Mouse (Mus musculus) forebrain, embryonic 11.5 days (tissue): ENCODE data around the gene Prkag2. TPM values are rescaled to one million over a fixed set of nuclear protein-coding genes. Genes with fewer than 3 reads are reported as not detected.
A peak's percentile ranks its signal among the peaks of the same experiment; 100 is the strongest.

ENCODE experiments used
- ATAC-seq: fragments of 200-750 bp; cut with Nextera tagmentation; replicated peaks from 2 replicates; pipeline ENCODE4 v1.8.0; 2017; ENCODE audit warnings: moderate TSS enrichment; ENCODE audit not compliant: low FRiP score
- DNase-seq: peaks from one replicate; pipeline ENCODE4 v3.0.0-alpha.2; 2017; ENCODE audit warnings: low spot score
- H3K27ac ChIP-seq: fragments of 300-500 bp; sonication (generic); 2 replicates; pipeline ENCODE4 v1.5.1; 2014; ENCODE audit warnings: low read depth, low read length
- H3K27me3 ChIP-seq: fragments of 300-500 bp; sonication (generic); 2 replicates; pipeline ENCODE4 v1.6.1; 2014; ENCODE audit warnings: mild to moderate bottlenecking, low read length, mixed read lengths; ENCODE audit not compliant: control insufficient read depth, insufficient read depth
- H3K36me3 ChIP-seq: fragments of 300-500 bp; sonication (generic); 2 replicates; pipeline ENCODE4 v1.6.1; 2014; ENCODE audit warnings: mild to moderate bottlenecking, low read length, moderate library complexity, mixed read lengths; ENCODE audit not compliant: control insufficient read depth, insufficient read depth
- H3K4me1 ChIP-seq: fragments of 300-500 bp; sonication (generic); replicated peaks from 2 replicates; pipeline ENCODE4 v1.6.1; 2014; ENCODE audit warnings: low read length, mixed read lengths; ENCODE audit not compliant: control insufficient read depth, insufficient read depth
- H3K4me2 ChIP-seq: fragments of 300-500 bp; sonication (generic); 2 replicates; pipeline ENCODE4 v1.6.1; 2014; ENCODE audit warnings: low read depth, mild to moderate bottlenecking, low read length, moderate library complexity, mixed read lengths; ENCODE audit not compliant: severe bottlenecking
- H3K4me3 ChIP-seq: fragments of 300-500 bp; sonication (generic); 2 replicates; pipeline ENCODE4 v1.5.1; 2014; ENCODE audit warnings: low read depth, low read length
- H3K9ac ChIP-seq: fragments of 300-500 bp; sonication (generic); 2 replicates; pipeline ENCODE4 v1.6.1; 2014; ENCODE audit warnings: low read length
- H3K9me3 ChIP-seq: fragments of 300-500 bp; sonication (generic); 2 replicates; pipeline ENCODE4 v1.6.1; 2016; ENCODE audit warnings: low read length, mixed read lengths; ENCODE audit not compliant: control insufficient read depth
- WGBS: fragments of 180-500 bp; shearing (Covaris S2); extraction: QIAGEN DNeasy Blood & Tissue Kit; methylation state at CpG from one replicate; pipeline ENCODE4 v1.1.7; 2014; 5-methylcytosine and 5-hydroxymethylcytosine counted together
- polyA plus RNA-seq: library from polyadenylated mRNA; unstranded; fragments of >200 nt; fragmentation: Nextera tagmentation; extraction: Ambion mirVana; gene quantifications from 2 replicates; pipeline ENCODE4 v1.2.1, GENCODE M21; 2014

Gene Prkag2
- polyA plus RNA-seq, 1 experiment from 2014 or later, result 54.4 TPM

DNA sequence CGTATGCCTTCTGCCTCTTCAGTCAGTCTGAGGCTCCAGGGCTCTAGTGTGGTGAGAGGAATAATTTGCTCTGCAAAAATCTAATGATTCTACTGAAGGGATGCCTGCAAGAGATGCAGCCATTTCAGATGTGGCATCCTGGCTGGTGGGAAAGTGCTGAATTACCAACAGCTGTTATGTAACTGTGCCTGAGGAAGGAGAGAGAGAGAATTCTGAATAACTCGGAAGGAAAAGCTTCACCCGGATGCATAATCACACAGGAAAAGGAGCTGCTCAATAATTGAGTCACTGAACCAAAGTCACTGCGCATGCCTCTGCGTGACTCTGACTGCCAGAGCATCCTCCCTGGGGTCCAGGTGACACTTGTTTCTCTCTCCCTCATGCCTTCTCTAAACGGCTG is 186.8 kb downstream of the Prkag2 start:
- Histone ChIP-seq H3K9me3 (no peaks in the 10 kb centered on the region), H3K27me3 (no peaks in the 10 kb centered on the region), H3K27ac (no peak overlapping the region), H3K4me2 (no peak overlapping the region), H3K4me3 (no peak overlapping the region), H3K4me1 (no peaks in the 10 kb centered on the region), H3K9ac (no peak overlapping the region), H3K36me3 (no peaks in the 10 kb centered on the region)
- DNase-seq (no peak), ATAC-seq (no peak)
- 88% methylated on average over 6 of the region's 6 CpGs for WGBS

DNA sequence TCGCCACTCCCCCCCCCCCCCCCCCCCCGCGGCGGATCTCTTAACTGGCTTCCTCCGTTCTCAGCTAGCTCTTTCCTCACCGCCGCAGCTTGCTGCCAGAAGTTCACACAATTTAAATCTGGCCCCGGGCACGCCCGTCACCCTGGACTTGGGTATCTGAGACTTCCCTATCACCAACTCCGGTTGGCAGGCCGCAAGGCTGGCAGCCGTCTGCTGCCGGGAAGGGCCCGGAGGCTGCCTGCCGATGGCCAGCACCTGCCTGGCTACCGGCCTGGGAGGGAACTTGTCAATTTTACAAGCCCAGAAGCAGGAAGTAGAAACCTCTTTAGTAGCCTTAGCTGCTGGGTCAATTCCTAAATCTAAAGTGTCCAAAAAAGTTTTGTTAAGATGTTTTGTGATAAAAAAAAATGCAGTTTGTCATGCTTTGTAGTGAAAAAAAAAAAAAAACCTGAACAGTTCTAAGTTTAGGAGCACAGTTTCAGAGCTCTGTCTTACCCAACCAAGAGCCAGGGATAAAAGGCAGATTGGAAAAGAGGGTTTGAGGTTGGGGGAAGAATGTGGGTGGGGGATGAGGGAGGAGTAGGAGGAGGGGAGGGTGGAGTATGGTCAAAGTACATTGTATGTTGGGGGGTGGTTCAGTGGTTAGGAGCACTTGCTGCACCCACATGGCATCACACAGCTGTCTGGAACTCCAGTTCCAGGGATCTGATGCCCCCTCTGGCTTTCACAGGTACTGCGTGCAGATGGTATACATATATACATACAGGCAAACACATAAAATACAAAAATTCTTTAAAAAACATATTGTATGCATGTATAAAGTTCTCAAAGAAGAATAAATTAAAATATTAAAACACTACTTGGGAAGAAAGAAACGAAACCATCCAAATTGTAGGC is 191.4 kb downstream of the Prkag2 start:
- Histone ChIP-seq H3K27me3 (no peaks in the 10 kb centered on the region), H3K9ac (peak overlapping the region; percentile 85), H3K4me2 (peak overlapping the region; percentile 74), H3K4me3 (peak overlapping the region; percentile 83), H3K4me1 (peaks cover 5% of the 10 kb centered on the region; the same call in 1 of the 2 replicates), H3K9me3 (no peaks in the 10 kb centered on the region), H3K27ac (peak overlapping the region; percentile 84), H3K36me3 (no peaks in the 10 kb centered on the region)
- DNase-seq (peak; percentile 80), ATAC-seq (peak; percentile 59; the same call in 1 of the 2 replicates)
- 10% methylated on average over 17 of the region's 19 CpGs for WGBS

DNA sequence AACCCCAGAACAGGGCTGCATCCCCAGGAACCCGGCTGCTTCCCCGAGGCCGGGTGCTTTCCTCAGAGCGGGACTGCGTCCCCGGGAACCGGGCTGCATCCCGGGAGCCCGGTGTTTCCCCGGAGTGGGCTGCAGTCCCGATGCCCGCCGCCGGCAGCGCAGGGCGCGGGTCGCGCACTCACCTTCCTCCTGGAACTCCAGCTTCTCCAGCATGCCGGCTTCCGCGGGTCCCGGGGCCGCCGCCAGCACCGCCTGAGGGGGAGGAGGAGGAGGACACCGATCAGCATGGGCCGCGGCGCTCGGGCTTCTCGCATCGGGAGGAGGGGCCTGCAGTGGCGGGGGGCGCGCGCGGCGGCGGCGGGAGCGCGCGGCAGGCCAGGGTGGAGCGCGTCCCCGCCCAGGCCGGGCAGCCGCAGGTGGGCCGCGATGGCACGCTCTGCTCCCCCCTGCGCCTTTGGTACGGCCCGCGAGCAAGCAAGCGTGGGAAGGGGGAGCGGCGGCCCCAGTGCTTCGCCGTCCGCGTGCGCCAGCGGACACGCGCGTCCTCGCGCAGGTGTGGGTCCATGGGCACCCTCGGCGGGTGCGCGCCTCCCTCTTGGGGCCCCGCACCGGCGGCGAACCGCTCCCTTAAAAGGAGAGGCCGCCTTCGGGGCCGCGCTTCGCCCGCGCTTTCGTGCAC is 192.2 kb downstream of the Prkag2 start:
- Histone ChIP-seq H3K9ac (peak overlapping the region; percentile 85), H3K9me3 (no peaks in the 10 kb centered on the region), H3K4me3 (peak overlapping the region; percentile 83), H3K4me2 (peak overlapping the region; percentile 74), H3K4me1 (peaks cover 5% of the 10 kb centered on the region; the same call in 1 of the 2 replicates), H3K27ac (peak overlapping the region; percentile 84), H3K36me3 (no peaks in the 10 kb centered on the region), H3K27me3 (no peaks in the 10 kb centered on the region)
- ATAC-seq (peak; percentile 95), DNase-seq (peak; percentile 95)
- WGBS, result under 1% methylated on average over 64 of the region's 87 CpGs

DNA sequence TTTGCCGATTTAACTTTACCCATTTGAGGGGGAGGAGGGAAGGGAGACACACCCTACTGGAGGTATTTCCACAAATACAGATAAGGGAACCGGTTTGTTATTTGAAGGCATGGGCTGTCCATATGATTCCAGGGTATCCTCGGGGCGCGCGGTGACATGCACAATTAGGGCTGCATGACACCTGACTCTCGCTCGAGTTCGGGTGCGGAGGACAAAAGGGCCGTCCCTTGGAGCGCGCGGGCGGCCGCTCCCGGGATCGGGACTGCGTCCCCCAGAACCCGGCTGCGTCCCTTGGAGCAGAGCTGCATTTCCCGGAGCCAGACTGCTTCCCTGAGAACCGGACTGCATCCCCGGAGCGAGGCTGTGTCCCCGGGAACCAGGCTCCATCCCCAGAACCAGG is 192.7 kb downstream of the Prkag2 start:
- ATAC-seq (peak; percentile 69), DNase-seq (no peak)
- H3K27ac ChIP-seq, result peak overlapping the region; percentile 84
- H3K9me3 ChIP-seq, result no peaks in the 10 kb centered on the region
- H3K36me3 ChIP-seq, result no peaks in the 10 kb centered on the region
- H3K4me3 ChIP-seq, result peak overlapping the region; percentile 83
- H3K4me1 ChIP-seq, result peaks cover 5% of the 10 kb centered on the region; the same call in 1 of the 2 replicates
- peak overlapping the region; percentile 85 for H3K9ac ChIP-seq
- WGBS, result under 1% methylated on average over 26 of the region's 26 CpGs
- H3K27me3 ChIP-seq, result no peaks in the 10 kb centered on the region
- peak overlapping the region; percentile 74 for H3K4me2 ChIP-seq

DNA sequence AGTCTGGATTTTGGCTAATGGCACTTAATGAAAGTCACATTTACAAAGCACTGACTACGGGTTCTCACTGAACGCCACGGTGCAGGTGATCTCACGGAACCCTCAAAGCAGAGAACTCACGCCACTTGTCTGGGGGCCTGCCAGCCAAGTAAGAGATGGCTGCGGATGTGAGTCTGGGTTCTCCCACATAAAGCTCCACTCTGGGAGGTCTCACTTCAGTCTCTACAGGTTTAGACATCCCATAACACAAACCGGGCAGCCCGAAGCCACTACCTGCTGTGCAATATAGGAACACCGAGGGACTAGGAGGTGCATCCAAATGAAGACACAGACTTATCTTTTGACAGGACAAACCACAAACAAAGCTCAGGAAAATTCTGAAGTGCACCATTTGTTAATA is 193.6 kb downstream of the Prkag2 start:
- DNase-seq (no peak), ATAC-seq (no peak)
- Histone ChIP-seq H3K27me3 (no peaks in the 10 kb centered on the region), H3K4me1 (peaks cover 5% of the 10 kb centered on the region; the same call in 1 of the 2 replicates), H3K9ac (peak overlapping the region; percentile 85; the same call in 1 of the 2 replicates), H3K9me3 (no peaks in the 10 kb centered on the region), H3K36me3 (no peaks in the 10 kb centered on the region), H3K4me3 (peak overlapping the region; percentile 83), H3K27ac (no peak overlapping the region), H3K4me2 (peak overlapping the region; percentile 74)
- WGBS, result 66% methylated on average over 9 of the region's 9 CpGs

DNA sequence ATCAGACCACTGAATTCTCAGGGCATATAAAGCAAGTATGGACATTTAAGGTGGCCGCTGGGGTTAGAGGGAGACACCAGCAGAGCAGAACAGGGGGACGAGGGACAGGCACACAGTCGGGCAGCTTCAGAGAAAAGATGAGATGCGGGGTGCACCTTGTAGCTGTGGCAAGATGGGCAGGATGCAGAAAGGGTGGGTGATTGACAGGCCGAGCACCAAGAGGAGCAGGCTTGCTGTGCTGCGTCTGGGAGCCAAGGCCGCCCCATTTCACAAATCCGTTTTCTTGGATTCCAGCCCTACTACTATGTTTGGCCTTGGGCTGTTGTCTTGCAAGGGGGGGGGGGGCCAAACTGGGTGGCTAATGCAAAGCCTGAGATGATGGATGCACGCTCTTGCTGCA is 195.5 kb downstream of the Prkag2 start:
- H3K4me2 ChIP-seq, result no peak overlapping the region
- H3K9me3 ChIP-seq, result no peaks in the 10 kb centered on the region
- H3K4me1 ChIP-seq, result peaks cover 5% of the 10 kb centered on the region; the same call in 1 of the 2 replicates
- no peak for DNase-seq
- no peak overlapping the region for H3K4me3 ChIP-seq
- no peak overlapping the region for H3K27ac ChIP-seq
- 87% methylated on average over 9 of the region's 9 CpGs for WGBS
- H3K27me3 ChIP-seq, result no peaks in the 10 kb centered on the region
- H3K9ac ChIP-seq, result no peak overlapping the region
- H3K36me3 ChIP-seq, result no peaks in the 10 kb centered on the region
- no peak for ATAC-seq

DNA sequence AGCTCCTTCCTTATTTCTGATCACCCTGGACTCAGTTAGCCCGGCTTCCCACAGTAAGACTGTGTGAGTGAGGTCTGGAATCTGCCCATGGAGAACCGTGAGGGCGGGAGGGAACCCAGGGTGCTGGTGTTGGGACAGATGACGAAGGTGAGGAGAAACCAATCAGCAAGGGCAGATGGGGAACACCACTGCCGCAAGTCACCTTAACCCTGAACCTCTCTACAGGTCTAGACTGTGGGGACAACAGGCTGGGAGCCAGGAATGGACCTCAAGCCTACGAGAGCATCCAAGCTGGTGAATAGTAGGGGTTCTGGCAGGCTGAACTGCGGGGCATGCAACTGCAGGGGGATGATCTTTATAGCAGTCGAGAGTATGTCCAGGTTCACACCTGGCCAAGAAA is 196.0 kb downstream of the Prkag2 start:
- Histone ChIP-seq H3K27ac (no peak overlapping the region), H3K4me2 (no peak overlapping the region), H3K9ac (no peak overlapping the region), H3K36me3 (no peaks in the 10 kb centered on the region), H3K27me3 (no peaks in the 10 kb centered on the region), H3K4me3 (no peak overlapping the region), H3K9me3 (no peaks in the 10 kb centered on the region), H3K4me1 (peaks cover 5% of the 10 kb centered on the region; the same call in 1 of the 2 replicates)
- WGBS, result 92% methylated on average over 8 of the region's 8 CpGs
- DNase-seq (no peak), ATAC-seq (no peak)

DNA sequence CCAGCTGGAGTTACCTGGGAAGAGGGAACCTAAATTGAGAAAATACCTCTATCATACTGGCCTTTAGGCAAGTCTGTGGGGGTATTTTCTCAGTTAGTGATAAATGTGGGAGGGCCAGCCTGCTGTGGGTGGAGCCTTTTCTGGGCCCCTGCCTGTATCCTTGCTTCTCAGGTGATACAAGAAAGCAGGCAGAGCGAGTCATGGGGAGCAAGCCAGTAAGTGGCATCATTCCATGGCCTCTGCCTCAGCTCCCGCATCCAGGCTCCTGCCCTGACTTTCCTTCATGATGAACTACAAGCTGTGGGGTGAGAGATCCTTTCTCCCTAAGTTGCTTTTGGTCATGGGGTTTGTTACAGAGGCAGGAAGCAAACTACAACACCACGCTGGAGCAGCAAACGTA is 196.4 kb downstream of the Prkag2 start:
- WGBS, result 89% methylated on average over 4 of the region's 4 CpGs
- H3K27me3 ChIP-seq, result no peaks in the 10 kb centered on the region
- peaks cover 5% of the 10 kb centered on the region; the same call in 1 of the 2 replicates for H3K4me1 ChIP-seq
- no peak for DNase-seq
- no peak overlapping the region for H3K9ac ChIP-seq
- no peak for ATAC-seq
- no peaks in the 10 kb centered on the region for H3K9me3 ChIP-seq
- H3K27ac ChIP-seq, result no peak overlapping the region
- H3K36me3 ChIP-seq, result no peaks in the 10 kb centered on the region
- H3K4me3 ChIP-seq, result no peak overlapping the region
- H3K4me2 ChIP-seq, result no peak overlapping the region
